ENCODE assay signal across 31 mouse cellular contexts in genomic region chr1:36533546-36533945, GRCm38 (mm10). TPM values are rescaled to one million over a fixed set of nuclear protein-coding genes. Genes with fewer than 3 reads are reported as not detected.
DNase-seq lines count a peak whose midpoint lies in the region; ATAC-seq and TF ChIP-seq lines count a peak whose summit lies in the region.
"Had no signal": no experiment of that assay in that cellular context is flagged by ENCODE, and none has a peak within 500 bp of the region (broad histone marks: within the 10 kb centered on the region; RNA-seq: fewer than 3 reads in every experiment).

No protein-coding gene starts in this region.

- no peaks in the 10 kb centered on the region for H3K36me3 ChIP-seq in heart, adult 2 months (ENCODE audit: control insufficient read depth, insufficient read depth, low read length)
- peaks cover 23% of the 10 kb centered on the region; the same call in 1 of the 2 replicates for H3K36me3 ChIP-seq in heart, embryonic 10.5 days
- peaks cover 32% of the 10 kb centered on the region for H3K36me3 ChIP-seq in limb, embryonic 13.5 days
- peaks cover 23% of the 10 kb centered on the region for H3K36me3 ChIP-seq in limb, embryonic 10.5 days
- peaks cover 15% of the 10 kb centered on the region; the same call in 1 of the 2 replicates for H3K36me3 ChIP-seq in embryonic facial prominence, embryonic 14.5 days (ENCODE audit: control insufficient read depth, insufficient read depth, low read length)
- H3K36me3 ChIP-seq in hindbrain, embryonic 10.5 days, result peaks cover 32% of the 10 kb centered on the region

- H3K79me2 ChIP-seq in heart, adult 2 months (replicated peaks; ENCODE audit: control insufficient read depth, insufficient read depth, low read length), result no peaks in the 10 kb centered on the region

- H3K9me3 ChIP-seq in heart, embryonic 10.5 days, result no peaks in the 10 kb centered on the region
- H3K9me3 ChIP-seq in limb, embryonic 13.5 days, result no peaks in the 10 kb centered on the region
- no peaks in the 10 kb centered on the region for H3K9me3 ChIP-seq in limb, embryonic 10.5 days (replicated peaks)
- no peaks in the 10 kb centered on the region for H3K9me3 ChIP-seq in embryonic facial prominence, embryonic 14.5 days (ENCODE audit: control insufficient read depth, low read length)
- no peaks in the 10 kb centered on the region for H3K9me3 ChIP-seq in hindbrain, embryonic 10.5 days
- H3K9me3 ChIP-seq: hindbrain, embryonic 12.5 days; limb, embryonic 12.5 days had no signal

- H3K4me2 ChIP-seq in limb, embryonic 13.5 days (replicated peaks), result no peak overlapping the region
- H3K4me2 ChIP-seq in embryonic facial prominence, embryonic 14.5 days (ENCODE audit: low read depth, low read length), result no peak overlapping the region
- H3K4me2 ChIP-seq: hindbrain, embryonic 12.5 days; limb, embryonic 12.5 days; midbrain, embryonic 11.5 days had no signal

- peak overlapping the region; percentile 89 for H3K27ac ChIP-seq in heart, adult 2 months
- no peak overlapping the region for H3K27ac ChIP-seq in heart, embryonic 10.5 days
- H3K27ac ChIP-seq in limb, embryonic 13.5 days, result peak overlapping the region; percentile 22; the same call in 1 of the 2 replicates
- no peak overlapping the region; the same call in 1 of the 2 replicates for H3K27ac ChIP-seq in limb, embryonic 10.5 days
- H3K27ac ChIP-seq in embryonic facial prominence, embryonic 14.5 days (replicated peaks; ENCODE audit: low read depth, low read length), result 0 out of 2 replicates have a peak overlapping the region, but pooled peaks have one; percentile 33
- H3K27ac ChIP-seq in hindbrain, embryonic 10.5 days, result no peak overlapping the region
- H3K27ac ChIP-seq: hindbrain, embryonic 12.5 days; limb, embryonic 12.5 days; liver, embryonic 14.5 days had no signal

- peak overlapping the region; percentile 41 for H3K4me3 ChIP-seq in heart, adult 2 months
- H3K4me3 ChIP-seq in heart, embryonic 10.5 days, result no peak overlapping the region
- H3K4me3 ChIP-seq in limb, embryonic 13.5 days, result no peak overlapping the region
- no peak overlapping the region for H3K4me3 ChIP-seq in limb, embryonic 10.5 days
- H3K4me3 ChIP-seq in embryonic facial prominence, embryonic 14.5 days (ENCODE audit: low read depth, low read length), result no peak overlapping the region
- no peak overlapping the region for H3K4me3 ChIP-seq in hindbrain, embryonic 10.5 days
- H3K4me3 ChIP-seq: hindbrain, embryonic 12.5 days; limb, embryonic 12.5 days had no signal

- DNase-seq in heart, adult 2 months, result no peak
- DNase-seq in heart, embryonic 10.5 days (ENCODE audit: low spot score), result no peak
- DNase-seq in limb, embryonic 10.5 days (ENCODE audit: low spot score), result no peak
- DNase-seq in NIH3T3 (ENCODE audit: low read depth), result peak; percentile 50
- peak; percentile 55 for DNase-seq in embryonic facial prominence, embryonic 14.5 days (ENCODE audit: low spot score)
- DNase-seq in hindbrain, embryonic 10.5 days (ENCODE audit: low spot score), result no peak
- DNase-seq in kidney, postnatal 4 days, result no peak
- DNase-seq: adrenal gland, adult 2 months; cerebellum, adult 18-20 months; cerebellum, postnatal 25 days; embryo, embryonic 11 days; forebrain, postnatal 0 days; gastrocnemius, postnatal 25 days; kidney, postnatal 25 days; layer of hippocampus, postnatal 36 days; thymus, adult 2 months; thymus, postnatal 4 days had no signal

- intact Hi-C loops in heart, adult 2 months (cut with DNase I), result no loop called here

- TF ChIP-seq CTCF in heart, adult 2 months (IDR thresholded peaks at IDR 0.05), result no peak

- peaks cover 5% of the 10 kb centered on the region; the same call in 1 of the 2 replicates for H3K4me1 ChIP-seq in heart, adult 2 months (ENCODE audit: control insufficient read depth, insufficient read depth, low read length)
- peaks cover 54% of the 10 kb centered on the region for H3K4me1 ChIP-seq in heart, embryonic 10.5 days
- peaks cover 15% of the 10 kb centered on the region; the same call in 1 of the 2 replicates for H3K4me1 ChIP-seq in limb, embryonic 13.5 days
- H3K4me1 ChIP-seq in limb, embryonic 10.5 days, result 0 out of 2 replicates have a peak, but pooled peaks cover 3% of the 10 kb centered on the region
- H3K4me1 ChIP-seq in embryonic facial prominence, embryonic 14.5 days (ENCODE audit: control insufficient read depth, insufficient read depth, low read length), result no peaks in the 10 kb centered on the region
- peaks cover 10% of the 10 kb centered on the region; the same call in 1 of the 2 replicates for H3K4me1 ChIP-seq in hindbrain, embryonic 10.5 days (replicated peaks)
- H3K4me1 ChIP-seq: limb, embryonic 12.5 days had no signal

- H3K27me3 ChIP-seq in heart, adult 2 months (ENCODE audit: control insufficient read depth, insufficient read depth, low read length), result no peaks in the 10 kb centered on the region
- no peaks in the 10 kb centered on the region for H3K27me3 ChIP-seq in heart, embryonic 10.5 days (ENCODE audit: insufficient read depth, poor library complexity, severe bottlenecking)
- H3K27me3 ChIP-seq in limb, embryonic 13.5 days, result no peaks in the 10 kb centered on the region
- H3K27me3 ChIP-seq in limb, embryonic 10.5 days (ENCODE audit: low read depth, poor library complexity, severe bottlenecking), result no peaks in the 10 kb centered on the region
- H3K27me3 ChIP-seq in embryonic facial prominence, embryonic 14.5 days (replicated peaks; ENCODE audit: control insufficient read depth, insufficient read depth, low read length), result no peaks in the 10 kb centered on the region
- no peaks in the 10 kb centered on the region for H3K27me3 ChIP-seq in hindbrain, embryonic 10.5 days (ENCODE audit: insufficient read depth, poor library complexity, severe bottlenecking)
- H3K27me3 ChIP-seq: hindbrain, embryonic 12.5 days; limb, embryonic 12.5 days had no signal

- TF ChIP-seq POLR2A in heart, adult 2 months (IDR thresholded peaks at IDR 0.05; ENCODE audit: insufficient read depth, low read depth, low read length), result no peak

- no peak for ATAC-seq in limb, embryonic 13.5 days (ENCODE audit: low FRiP score, low read depth)
- ATAC-seq in embryonic facial prominence, embryonic 14.5 days (ENCODE audit: low read depth), result 0 out of 2 replicates have a peak, but pooled peaks have one; percentile 24
- ATAC-seq: CD4-positive, CD25-positive, alpha-beta regulatory T cell, adult 4 months; forebrain, postnatal 0 days; intestine, postnatal 0 days had no signal

- WGBS in heart, adult 2 months, result 63% methylated on average over 6 of the region's 6 CpGs
- WGBS in heart, embryonic 10.5 days, result 75% methylated on average over 6 of the region's 6 CpGs
- WGBS in limb, embryonic 13.5 days, result 74% methylated on average over 6 of the region's 6 CpGs
- 84% methylated on average over 6 of the region's 6 CpGs for WGBS in limb, embryonic 10.5 days
- 65% methylated on average over 6 of the region's 6 CpGs for WGBS in embryonic facial prominence, embryonic 14.5 days
- 86% methylated on average over 6 of the region's 6 CpGs for WGBS in hindbrain, embryonic 10.5 days

- no peak for TF ChIP-seq EP300 in heart, adult 2 months (IDR thresholded peaks at IDR 0.05; ENCODE audit: insufficient read depth, low read depth, low read length)

- H3K9ac ChIP-seq in heart, adult 2 months (ENCODE audit: low read depth, low read length), result peak overlapping the region; percentile 2; the same call in 1 of the 2 replicates
- H3K9ac ChIP-seq in limb, embryonic 13.5 days, result no peak overlapping the region
- no peak overlapping the region for H3K9ac ChIP-seq in embryonic facial prominence, embryonic 14.5 days (ENCODE audit: low read depth, low read length)
- H3K9ac ChIP-seq: forebrain, postnatal 0 days; hindbrain, embryonic 12.5 days; limb, embryonic 12.5 days; liver, embryonic 14.5 days had no signal

RNA-seq across cellular contexts. Expression of gene Ankrd23, which starts 3.1 kb away (rescaled TPM):
- 100 to 1,000 TPM; 310 to 338 TPM for total RNA-seq in heart, adult 2 months (2021)
- 397 and 412 TPM in 2 replicates for polyA plus RNA-seq in heart, adult 2 months (2012; rRNA removed)
- polyA plus RNA-seq in heart, embryonic 10.5 days (2016; fragmentation: Nextera tagmentation; extraction: Ambion mirVana), result 16.7 and 19.0 TPM in 2 replicates
- polyA plus RNA-seq in limb, embryonic 13.5 days (2015; fragmentation: Nextera tagmentation; extraction: Ambion mirVana), result 20.1 and 20.8 TPM in 2 replicates
- 14.3 and 16.8 TPM in 2 replicates for polyA plus RNA-seq in limb, embryonic 10.5 days (2016; fragmentation: Nextera tagmentation; extraction: Ambion mirVana)
- 12.3 and 13.2 TPM in 2 replicates for polyA plus RNA-seq in embryonic facial prominence, embryonic 14.5 days (2014; fragmentation: Nextera tagmentation; extraction: Ambion mirVana)
- 15.7 and 18.0 TPM in 2 replicates for polyA plus RNA-seq in hindbrain, embryonic 10.5 days (2016; fragmentation: Nextera tagmentation; extraction: Ambion mirVana)

RNA-seq across cellular contexts. Expression of gene Gm42417, which starts 5.7 kb away (rescaled TPM):
- total RNA-seq in heart, adult 2 months (2021), result 100 to 1,000 TPM; 148 to 172 TPM
- 0.09 TPM in 1 of 2 replicates, not detected in the other for polyA plus RNA-seq in heart, adult 2 months (2012; rRNA removed)
- polyA plus RNA-seq in heart, embryonic 10.5 days (2016; fragmentation: Nextera tagmentation; extraction: Ambion mirVana), result 0.20 and 1.0 TPM in 2 replicates
- 0.33 and 0.92 TPM in 2 replicates for polyA plus RNA-seq in limb, embryonic 13.5 days (2015; fragmentation: Nextera tagmentation; extraction: Ambion mirVana)
- polyA plus RNA-seq in limb, embryonic 10.5 days (2016; fragmentation: Nextera tagmentation; extraction: Ambion mirVana), result 0.39 TPM in 1 of 2 replicates, not detected in the other
- polyA plus RNA-seq in embryonic facial prominence, embryonic 14.5 days (2014; fragmentation: Nextera tagmentation; extraction: Ambion mirVana), result not detected in 2 replicates
- 0.75 TPM in 1 of 2 replicates, not detected in the other for polyA plus RNA-seq in hindbrain, embryonic 10.5 days (2016; fragmentation: Nextera tagmentation; extraction: Ambion mirVana)
- total RNA-seq: adrenal gland, adult 2 months; adrenal gland, postnatal 4 days; layer of hippocampus, postnatal 36 days; midbrain, postnatal 0 days; neutrophil, adult 5-6 weeks had no signal
- polyA plus RNA-seq: adrenal gland, adult 2 months; forebrain, embryonic 11.5 days; heart, embryonic 16.5 days; hindbrain, embryonic 12.5 days; liver, embryonic 14.5 days; midbrain, embryonic 11.5 days; small intestine, adult 2 months; stomach, embryonic 16.5 days; thymus, adult 2 months had no signal

RNA-seq across cellular contexts. Expression of gene Ankrd39, which starts 13.7 kb away (rescaled TPM):
- 1 to 10 TPM; 6.2 to 6.3 TPM for total RNA-seq in heart, adult 2 months (2021)
- 11.1 TPM in 2 replicates for polyA plus RNA-seq in heart, adult 2 months (2012; rRNA removed)
- polyA plus RNA-seq in heart, embryonic 10.5 days (2016; fragmentation: Nextera tagmentation; extraction: Ambion mirVana), result 23.9 and 24.5 TPM in 2 replicates
- polyA plus RNA-seq in limb, embryonic 13.5 days (2015; fragmentation: Nextera tagmentation; extraction: Ambion mirVana), result 27.7 and 28.0 TPM in 2 replicates
- 19.5 and 20.3 TPM in 2 replicates for polyA plus RNA-seq in limb, embryonic 10.5 days (2016; fragmentation: Nextera tagmentation; extraction: Ambion mirVana)
- polyA plus RNA-seq in embryonic facial prominence, embryonic 14.5 days (2014; fragmentation: Nextera tagmentation; extraction: Ambion mirVana), result 19.5 and 20.0 TPM in 2 replicates
- 16.9 and 20.6 TPM in 2 replicates for polyA plus RNA-seq in hindbrain, embryonic 10.5 days (2016; fragmentation: Nextera tagmentation; extraction: Ambion mirVana)

RNA-seq across cellular contexts. Expression of gene Cnnm3, which starts 21.9 kb away (rescaled TPM):
- 10 to 100 TPM; 11.1 to 15.1 TPM for total RNA-seq in heart, adult 2 months (2021)
- 14.1 and 15.6 TPM in 2 replicates for polyA plus RNA-seq in heart, adult 2 months (2012; rRNA removed)
- 1.5 and 2.5 TPM in 2 replicates for polyA plus RNA-seq in heart, embryonic 10.5 days (2016; fragmentation: Nextera tagmentation; extraction: Ambion mirVana)
- polyA plus RNA-seq in limb, embryonic 13.5 days (2015; fragmentation: Nextera tagmentation; extraction: Ambion mirVana), result 3.7 and 4.4 TPM in 2 replicates
- 3.6 and 4.5 TPM in 2 replicates for polyA plus RNA-seq in limb, embryonic 10.5 days (2016; fragmentation: Nextera tagmentation; extraction: Ambion mirVana)
- 4.8 and 5.1 TPM in 2 replicates for polyA plus RNA-seq in embryonic facial prominence, embryonic 14.5 days (2014; fragmentation: Nextera tagmentation; extraction: Ambion mirVana)
- polyA plus RNA-seq in hindbrain, embryonic 10.5 days (2016; fragmentation: Nextera tagmentation; extraction: Ambion mirVana), result 3.2 and 3.5 TPM in 2 replicates

RNA-seq across cellular contexts. Expression of gene Sema4c, which starts 24.6 kb away (rescaled TPM):
- total RNA-seq in heart, adult 2 months (2021), result 10 to 100 TPM; 10.6 to 11.1 TPM
- 12.7 and 15.2 TPM in 2 replicates for polyA plus RNA-seq in heart, adult 2 months (2012; rRNA removed)
- polyA plus RNA-seq in heart, embryonic 10.5 days (2016; fragmentation: Nextera tagmentation; extraction: Ambion mirVana), result 12.2 and 15.2 TPM in 2 replicates
- polyA plus RNA-seq in limb, embryonic 13.5 days (2015; fragmentation: Nextera tagmentation; extraction: Ambion mirVana), result 21.8 and 22.7 TPM in 2 replicates
- 28.5 and 34.2 TPM in 2 replicates for polyA plus RNA-seq in limb, embryonic 10.5 days (2016; fragmentation: Nextera tagmentation; extraction: Ambion mirVana)
- 2.3 and 3.8 TPM in 2 replicates for polyA plus RNA-seq in embryonic facial prominence, embryonic 14.5 days (2014; fragmentation: Nextera tagmentation; extraction: Ambion mirVana)
- 25.4 and 29.6 TPM in 2 replicates for polyA plus RNA-seq in hindbrain, embryonic 10.5 days (2016; fragmentation: Nextera tagmentation; extraction: Ambion mirVana)
- total RNA-seq: neutrophil, adult 5-6 weeks had no signal

Comparison
In these comparisons a context has a peak if more than half of its experiments do, and no peak if none do; other contexts are left out.
1. H3K27ac ChIP-seq: peak in heart, adult 2 months (single experiment), limb, embryonic 13.5 days (single experiment) and embryonic facial prominence, embryonic 14.5 days (single experiment); none in heart, embryonic 10.5 days (single experiment), limb, embryonic 10.5 days (single experiment) and hindbrain, embryonic 10.5 days (single experiment).
2. RNA of gene Ankrd23, which starts 3.1 kb away (polyA plus RNA-seq): 397 to 412 TPM in heart, adult 2 months; 20.1 to 20.8 TPM in limb, embryonic 13.5 days, 15.7 to 18.0 TPM in hindbrain, embryonic 10.5 days, 14.3 to 16.8 TPM in limb, embryonic 10.5 days, 16.7 to 19.0 TPM in heart, embryonic 10.5 days and 12.3 to 13.2 TPM in embryonic facial prominence, embryonic 14.5 days; every median in the first group is over 10 times any median in the second.
3. DNase-seq: peak in NIH3T3 (single experiment) and embryonic facial prominence, embryonic 14.5 days (single experiment); none in heart, adult 2 months (0 of 2), heart, embryonic 10.5 days (single experiment), limb, embryonic 10.5 days (single experiment), hindbrain, embryonic 10.5 days (single experiment) and kidney, postnatal 4 days (0 of 2).